Mouse (Mus musculus) liver, embryonic 16.5 days (tissue): Measurements from ENCODE around the gene Nts. TPM values are rescaled to one million over a fixed set of nuclear protein-coding genes. Genes with fewer than 3 reads are reported as not detected.

Experiments
- ATAC-seq: fragments of 200-750 bp; cut with Nextera tagmentation; 2 replicates; pipeline ENCODE4 v1.8.0; 2017; ENCODE audit warnings: low read depth, mild to moderate bottlenecking, moderate number of reproducible peaks, moderate library complexity
- H3K27ac ChIP-seq: fragments of 300-500 bp; sonication (generic); 2 replicates; pipeline ENCODE4 v1.5.1; 2014; ENCODE audit warnings: mild to moderate bottlenecking, low read length
- H3K27me3 ChIP-seq: fragments of 300-500 bp; sonication (generic); 2 replicates; pipeline ENCODE4 v1.6.1; 2014; ENCODE audit warnings: low read depth, low read length, mixed read lengths; ENCODE audit not compliant: control insufficient read depth, insufficient read depth
- H3K36me3 ChIP-seq: fragments of 300-500 bp; sonication (generic); 2 replicates; pipeline ENCODE4 v1.6.1; 2014; ENCODE audit warnings: mild to moderate bottlenecking; ENCODE audit not compliant: control insufficient read depth, insufficient read depth
- H3K4me1 ChIP-seq: fragments of 300-500 bp; sonication (generic); 2 replicates; pipeline ENCODE4 v1.6.1; 2014; ENCODE audit warnings: low read depth, low read length, mixed read lengths; ENCODE audit not compliant: control insufficient read depth
- H3K4me2 ChIP-seq: fragments of 300-500 bp; sonication (generic); 2 replicates; pipeline ENCODE4 v1.6.1; 2014; ENCODE audit warnings: low read depth, low read length, mixed read lengths
- H3K4me3 ChIP-seq: fragments of 300-500 bp; sonication (generic); 2 replicates; pipeline ENCODE4 v1.5.1; 2014; ENCODE audit warnings: low read depth, mild to moderate bottlenecking, low read length
- H3K9ac ChIP-seq: fragments of 300-500 bp; sonication (generic); 2 replicates; pipeline ENCODE4 v1.6.1; 2014; ENCODE audit warnings: low read depth, low read length
- H3K9me3 ChIP-seq: fragments of 300-500 bp; sonication (generic); replicated peaks from 2 replicates; pipeline ENCODE4 v1.6.1; 2016; ENCODE audit warnings: low read length; ENCODE audit not compliant: control insufficient read depth
- WGBS: fragments of 180-500 bp; shearing (Covaris S2); extraction: QIAGEN DNeasy Blood & Tissue Kit; methylation state at CpG from one replicate; pipeline ENCODE4 v1.1.7; 2014; ENCODE audit not compliant: insufficient replicate concordance; 5-methylcytosine and 5-hydroxymethylcytosine counted together
- polyA plus RNA-seq: library from polyadenylated mRNA; unstranded; fragments of >200 nt; fragmentation: Nextera tagmentation; extraction: Ambion mirVana; gene quantifications from 2 replicates; pipeline ENCODE4 v1.2.1, GENCODE M21; 2015

Gene Nts
- not detected in 2 replicates for polyA plus RNA-seq

- Histone ChIP-seq H3K9ac (no peak within 1 kb of the TSS), H3K4me1 (no peaks in the 10 kb centered on the region), H3K4me2 (no peak within 1 kb of the TSS), H3K9me3 (no peaks in the 10 kb centered on the region), H3K27ac (no peak within 1 kb of the TSS), H3K36me3 (no peaks in the 10 kb centered on the region), H3K27me3 (no peaks in the 10 kb centered on the region), H3K4me3 (no peak within 1 kb of the TSS)
- no peak for ATAC-seq
- WGBS = 5% methylated on average over 3 of the region's 3 CpGs
Observed at GRCm38 (mm10) chr10:102490386-102490785, at the start of gene Nts. Gene Nts (minus strand): TSS chr10:102490486.

- no peak overlapping the region for H3K27ac ChIP-seq
- no peak for ATAC-seq
- WGBS = 51% methylated on average over 3 of the region's 3 CpGs
Observed at GRCm38 (mm10) chr10:102527901-102528300, 37.6 kb upstream of the Nts start.

GRCm38 (mm10) chr10:102514159-102514558 is 23.9 kb upstream of the Nts start:
- H3K4me3 ChIP-seq = no peak overlapping the region
- no peaks in the 10 kb centered on the region for H3K9me3 ChIP-seq
- H3K36me3 ChIP-seq = no peaks in the 10 kb centered on the region
- H3K9ac ChIP-seq = no peak overlapping the region
- no peak overlapping the region for H3K27ac ChIP-seq
- WGBS = 0% methylated on average over 1 of the region's 1 CpGs
- no peak overlapping the region for H3K4me2 ChIP-seq
- ATAC-seq = no peak
- H3K4me1 ChIP-seq = no peaks in the 10 kb centered on the region
- H3K27me3 ChIP-seq = no peaks in the 10 kb centered on the region

More at GRCm38 (mm10) chr10:102527901-102528300, 37.6 kb upstream of the Nts start:
- no peaks in the 10 kb centered on the region for H3K36me3 ChIP-seq
- H3K4me2 ChIP-seq = no peak overlapping the region
- H3K27me3 ChIP-seq = no peaks in the 10 kb centered on the region
- no peak overlapping the region for H3K9ac ChIP-seq
- no peak overlapping the region for H3K4me3 ChIP-seq
- H3K4me1 ChIP-seq = no peaks in the 10 kb centered on the region
- H3K9me3 ChIP-seq = no peaks in the 10 kb centered on the region

- no peak within 1 kb of the TSS for H3K9ac ChIP-seq
- 18% methylated on average over 5 of the region's 5 CpGs for WGBS
- H3K27ac ChIP-seq = no peak within 1 kb of the TSS
- H3K36me3 ChIP-seq = no peaks in the 10 kb centered on the region
- no peak within 1 kb of the TSS for H3K4me3 ChIP-seq
- no peaks in the 10 kb centered on the region for H3K9me3 ChIP-seq
- ATAC-seq = peak; percentile 16; the same call in 1 of the 2 replicates
- no peaks in the 10 kb centered on the region for H3K4me1 ChIP-seq
- H3K4me2 ChIP-seq = no peak within 1 kb of the TSS
- H3K27me3 ChIP-seq = no peaks in the 10 kb centered on the region
Observed at GRCm38 (mm10) chr10:102511807-102512461, 21.6 kb upstream of the Nts start, which contains the start of gene Rassf9. Gene Rassf9 (plus strand): TSS chr10:102512222.

GRCm38 (mm10) chr10:102511461-102511806 is 21.1 kb upstream of the Nts start:
- no peaks in the 10 kb centered on the region for H3K4me1 ChIP-seq
- H3K9ac ChIP-seq = no peak overlapping the region
- WGBS = 37% methylated on average over 3 of the region's 3 CpGs
- no peaks in the 10 kb centered on the region for H3K36me3 ChIP-seq
- no peaks in the 10 kb centered on the region for H3K27me3 ChIP-seq
- no peak for ATAC-seq
- H3K9me3 ChIP-seq = no peaks in the 10 kb centered on the region
- no peak overlapping the region for H3K27ac ChIP-seq
- H3K4me2 ChIP-seq = no peak overlapping the region
- no peak overlapping the region for H3K4me3 ChIP-seq

GRCm38 (mm10) chr10:102507386-102507785 is 17.1 kb upstream of the Nts start:
- 50% methylated on average over 4 of the region's 4 CpGs for WGBS
- Histone ChIP-seq H3K27me3 (no peaks in the 10 kb centered on the region), H3K4me3 (no peak overlapping the region), H3K4me2 (no peak overlapping the region), H3K27ac (no peak overlapping the region), H3K4me1 (no peaks in the 10 kb centered on the region), H3K9me3 (no peaks in the 10 kb centered on the region), H3K36me3 (no peaks in the 10 kb centered on the region), H3K9ac (no peak overlapping the region)
- no peak for ATAC-seq

- Histone ChIP-seq H3K4me2 (no peak overlapping the region), H3K9ac (no peak overlapping the region), H3K27me3 (no peaks in the 10 kb centered on the region), H3K27ac (no peak overlapping the region), H3K9me3 (no peaks in the 10 kb centered on the region), H3K36me3 (no peaks in the 10 kb centered on the region), H3K4me1 (no peaks in the 10 kb centered on the region), H3K4me3 (no peak overlapping the region)
- WGBS = 22% methylated on average over 4 of the region's 4 CpGs
- ATAC-seq = no peak
Observed at GRCm38 (mm10) chr10:102498754-102499153, 8.5 kb upstream of the Nts start.

- WGBS = 11% methylated on average over 3 of the region's 3 CpGs
- Histone ChIP-seq H3K36me3 (no peaks in the 10 kb centered on the region), H3K9me3 (no peaks in the 10 kb centered on the region), H3K4me1 (no peaks in the 10 kb centered on the region), H3K27me3 (no peaks in the 10 kb centered on the region), H3K27ac (no peak overlapping the region), H3K9ac (no peak overlapping the region), H3K4me3 (no peak overlapping the region), H3K4me2 (no peak overlapping the region)
- no peak for ATAC-seq
Observed at GRCm38 (mm10) chr10:102491792-102492191, 1.5 kb upstream of the Nts start.

GRCm38 (mm10) chr10:102469412-102469811 is 20.9 kb downstream of the Nts start:
- no peak overlapping the region for H3K4me3 ChIP-seq
- 44% methylated on average over 2 of the region's 2 CpGs for WGBS
- H3K27me3 ChIP-seq = no peaks in the 10 kb centered on the region

More at GRCm38 (mm10) chr10:102469412-102469811, 20.9 kb downstream of the Nts start:
- no peaks in the 10 kb centered on the region for H3K36me3 ChIP-seq
- no peaks in the 10 kb centered on the region for H3K4me1 ChIP-seq
- no peaks in the 10 kb centered on the region for H3K9me3 ChIP-seq
- H3K4me2 ChIP-seq = no peak overlapping the region
- no peak overlapping the region for H3K27ac ChIP-seq
- H3K9ac ChIP-seq = no peak overlapping the region
- ATAC-seq = no peak
